Mouse (Mus musculus) ovary, postnatal 36 days (tissue): ENCODE measurements around the gene Auh.

Source experiments
- DNase-seq: peaks from one replicate; pipeline ENCODE4 v3.0.0; 2022; ENCODE audit warnings: low spot score, mixed read lengths

The Auh gene

GRCm38 (mm10) chr13:52833748-52834147 is 95.7 kb downstream of the Auh start:
- DNase-seq = no peak

- DNase-seq = no peak
These were observed 96.3 kb downstream of the Auh start for GRCm38 (mm10) chr13:52833220-52833619.

GRCm38 (mm10) chr13:52832481-52833170 is 96.9 kb downstream of the Auh start:
- no peak for DNase-seq

GRCm38 (mm10) chr13:52831037-52831757 is 98.3 kb downstream of the Auh start:
- no peak for DNase-seq

GRCm38 (mm10) chr13:52828946-52829523 is 100.4 kb downstream of the Auh start:
- DNase-seq = no peak

- no peak for DNase-seq
These were observed 101.3 kb downstream of the Auh start for GRCm38 (mm10) chr13:52828217-52828616.

- no peak for DNase-seq
These were observed 102.8 kb downstream of the Auh start for GRCm38 (mm10) chr13:52826666-52827065.

- DNase-seq = no peak
These were observed 104.7 kb downstream of the Auh start for GRCm38 (mm10) chr13:52824754-52825153.

DNA sequence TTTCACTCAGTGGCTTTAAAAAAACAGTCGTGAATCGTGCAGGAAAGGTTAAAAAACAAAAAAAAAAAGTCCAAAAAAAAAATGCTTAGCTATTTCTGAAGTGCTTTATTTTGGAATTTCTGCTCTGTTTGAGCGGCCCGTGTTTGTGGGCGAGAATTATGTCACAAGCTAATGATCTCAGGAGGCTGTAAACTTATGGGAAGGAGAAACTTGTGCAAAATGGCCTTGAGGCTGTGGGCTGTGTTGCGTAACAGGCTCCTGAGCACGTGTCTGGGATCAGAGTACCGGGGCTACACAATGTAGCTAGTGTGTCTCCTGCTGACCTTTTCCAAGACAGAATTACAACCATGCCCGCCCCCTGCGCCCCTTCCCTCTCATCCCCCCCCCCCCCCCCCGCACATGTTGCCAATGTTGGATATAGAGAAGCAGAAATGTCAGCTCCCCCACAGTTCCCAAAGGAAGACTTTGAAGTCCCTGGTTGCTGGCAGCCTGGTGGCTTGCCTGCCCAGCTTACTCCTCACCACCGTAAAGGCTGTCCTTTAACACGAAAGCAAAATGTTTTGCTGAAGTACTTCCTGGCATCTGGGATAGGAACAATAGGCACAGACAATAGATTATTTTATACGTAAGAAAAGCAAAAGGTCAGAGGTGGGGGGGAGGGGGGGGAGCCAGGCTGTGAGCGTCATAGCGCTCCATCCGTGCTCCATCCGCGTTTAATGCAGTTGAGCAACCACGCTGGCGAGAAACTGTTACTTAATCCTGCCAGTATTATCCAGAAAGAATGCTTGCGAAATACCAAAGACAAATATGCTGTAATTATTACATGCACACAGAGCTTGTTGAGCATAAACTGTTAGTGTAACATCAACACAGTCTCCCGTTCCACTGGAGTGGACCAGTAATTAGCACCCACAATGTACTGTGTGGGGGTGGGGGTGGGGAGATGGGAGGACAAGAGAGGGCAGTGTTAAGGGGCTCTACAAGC is 107.0 kb downstream of the Auh start:
- DNase-seq = peak; percentile 51

DNA sequence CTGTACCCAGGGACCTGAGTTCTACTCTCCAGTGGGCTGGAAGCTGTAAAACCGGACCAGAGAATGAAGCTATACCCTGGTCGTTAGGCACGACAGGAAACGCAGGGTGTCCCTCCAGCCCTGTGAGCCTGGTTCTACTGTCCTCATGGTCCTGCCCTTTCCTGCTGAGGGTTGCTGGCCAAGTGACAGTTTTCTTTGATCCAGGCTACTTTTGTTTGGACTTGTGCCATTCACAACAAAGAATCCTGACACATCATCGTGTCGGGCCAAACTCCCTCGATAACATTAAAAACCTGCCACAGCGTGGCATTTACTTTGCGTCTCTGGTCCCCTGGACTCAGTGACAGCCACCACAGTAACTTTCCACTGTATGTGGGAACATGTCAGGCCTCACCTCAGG is 107.9 kb downstream of the Auh start:
- no peak for DNase-seq

GRCm38 (mm10) chr13:52819901-52820300 is 109.6 kb downstream of the Auh start:
- no peak for DNase-seq

- peak; percentile 37 for DNase-seq
These were observed 110.7 kb downstream of the Auh start for GRCm38 (mm10) chr13:52818760-52819159.

GRCm38 (mm10) chr13:52817991-52818491 is 111.4 kb downstream of the Auh start:
- DNase-seq = no peak

GRCm38 (mm10) chr13:52813750-52814149 is 115.7 kb downstream of the Auh start:
- no peak for DNase-seq

- no peak for DNase-seq
These were observed 116.6 kb downstream of the Auh start for GRCm38 (mm10) chr13:52812549-52813515.

GRCm38 (mm10) chr13:52807722-52808121 is 121.8 kb downstream of the Auh start:
- no peak for DNase-seq

GRCm38 (mm10) chr13:52806029-52806428 is 123.5 kb downstream of the Auh start:
- no peak for DNase-seq

DNA sequence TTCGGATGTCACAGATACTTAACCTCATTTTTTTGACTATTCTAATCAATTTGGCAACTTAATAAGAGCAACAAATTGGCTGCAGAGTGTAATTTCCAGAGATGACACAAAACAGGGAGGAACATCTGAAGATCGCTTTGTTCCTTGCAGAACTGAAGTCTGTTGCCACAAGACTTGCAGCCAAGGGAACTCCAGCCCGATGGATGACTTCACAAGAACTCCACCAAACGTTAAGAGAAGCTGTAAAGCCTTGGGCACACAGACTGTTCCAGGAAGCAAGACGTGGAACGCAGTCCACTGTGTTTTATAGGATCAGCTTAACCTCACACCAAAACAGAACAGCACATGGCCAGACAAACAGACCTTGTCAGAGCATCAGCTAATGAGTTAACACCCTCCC is 123.9 kb downstream of the Auh start:
- no peak for DNase-seq

- DNase-seq = no peak
These were observed 127.0 kb downstream of the Auh start for GRCm38 (mm10) chr13:52802482-52802881.

GRCm38 (mm10) chr13:52800687-52801341 is 128.7 kb downstream of the Auh start:
- no peak for DNase-seq
